Mouse (Mus musculus) adrenal gland, postnatal 0 days (tissue): ENCODE measurements around the gene Olfr972. TPM values are rescaled to one million over a fixed set of nuclear protein-coding genes. Genes with fewer than 3 reads are reported as not detected.

Experiments used
- polyA plus RNA-seq: library from polyadenylated mRNA; unstranded; fragments of >200 nt; fragmentation: Nextera tagmentation; extraction: Ambion mirVana; gene quantifications from 2 replicates; pipeline ENCODE4 v1.2.1, GENCODE M21; 2015

The Olfr972 gene
- not detected in 2 replicates for polyA plus RNA-seq

DNA sequence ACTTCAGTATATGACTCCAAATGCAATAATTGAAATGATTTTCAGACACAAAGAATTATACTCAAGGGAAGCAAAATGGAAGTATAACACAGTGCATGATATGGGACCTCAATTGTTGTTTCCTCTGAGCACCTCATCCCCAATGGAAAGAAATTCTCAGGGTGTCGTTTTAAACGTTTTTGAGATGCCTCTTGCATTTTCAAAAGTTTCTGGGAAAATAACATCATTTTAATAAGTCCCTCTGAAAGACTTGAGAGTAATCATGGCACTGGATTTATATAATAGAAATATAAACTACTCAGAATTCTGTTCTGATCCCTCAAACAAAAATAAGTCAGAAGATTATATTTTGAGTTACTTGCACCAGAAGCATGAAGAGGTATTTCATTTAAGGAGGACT lies at the start of gene Olfr972:
Gene Olfr972 (plus strand): TSS at position 301 of the 400 bp plus-strand sequence.

DNA sequence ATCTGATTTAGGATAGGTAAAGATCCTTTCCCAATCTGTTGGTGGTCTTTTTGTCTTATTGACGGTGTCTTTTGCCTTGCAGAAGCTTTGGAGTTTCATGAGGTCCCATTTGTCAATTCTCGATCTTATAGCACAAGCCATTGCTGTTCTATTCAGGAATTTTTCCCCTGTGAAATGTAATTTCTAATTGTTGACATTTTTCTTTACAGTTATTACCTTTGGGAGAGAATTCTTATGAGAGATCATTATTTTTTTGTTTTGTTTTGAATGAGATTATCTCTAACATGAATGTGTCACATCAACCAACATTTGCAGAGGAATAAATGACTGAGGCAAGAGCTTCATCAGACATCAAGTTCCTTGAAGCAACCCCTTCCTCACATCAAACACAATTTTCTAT lies 29.6 kb upstream of the Olfr972 start, which contains the start of gene Olfr971:
Gene Olfr971 (plus strand): TSS at position 301 of the 400 bp plus-strand sequence.

DNA sequence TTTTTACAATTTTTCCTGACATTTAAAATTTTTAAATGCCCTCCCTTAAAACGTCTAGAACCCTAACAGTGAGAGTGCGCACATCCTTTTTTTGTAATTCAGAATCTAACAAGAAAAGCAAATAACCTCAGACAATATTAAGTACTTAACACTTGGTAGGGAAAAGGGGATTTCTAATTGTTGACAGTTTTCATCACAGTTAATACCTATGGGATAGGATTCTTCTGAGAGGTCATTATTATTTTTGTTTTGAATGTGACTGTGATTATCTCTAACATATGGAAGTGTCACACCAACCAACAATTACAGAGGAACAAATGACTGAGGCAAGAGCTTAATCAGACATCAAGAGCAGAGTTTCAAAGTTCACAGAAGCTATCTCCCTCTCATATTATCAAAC lies 40.8 kb downstream of the Olfr972 start, which contains the start of gene Olfr229:
Gene Olfr229 (plus strand): TSS at position 301 of the 400 bp plus-strand sequence.

Other genes with a start within 250 kb of the Olfr972 start
- not detected in 2 replicates for gene Olfr960, start 245.0 kb upstream of the Olfr972 start, polyA plus RNA-seq
- not detected in 2 replicates for gene Olfr961, start 221.3 kb upstream of the Olfr972 start, polyA plus RNA-seq
- not detected in 2 replicates for gene Olfr963, start 199.2 kb upstream of the Olfr972 start, polyA plus RNA-seq
- not detected in 2 replicates for gene Olfr149, start 159.3 kb upstream of the Olfr972 start, polyA plus RNA-seq
- gene Olfr965, start 155.1 kb upstream of the Olfr972 start, polyA plus RNA-seq: not detected in 2 replicates
- not detected in 2 replicates for gene Olfr150, start 135.4 kb upstream of the Olfr972 start, polyA plus RNA-seq
- gene Olfr967, start 120.2 kb upstream of the Olfr972 start, polyA plus RNA-seq: not detected in 2 replicates
- not detected in 2 replicates for gene Olfr968, start 83.2 kb upstream of the Olfr972 start, polyA plus RNA-seq
- gene Olfr969, start 75.5 kb upstream of the Olfr972 start, polyA plus RNA-seq: not detected in 2 replicates
- gene Olfr970, start 57.6 kb upstream of the Olfr972 start, polyA plus RNA-seq: not detected in 2 replicates
- not detected in 2 replicates for gene Olfr971, start 29.5 kb upstream of the Olfr972 start, polyA plus RNA-seq
- gene Olfr229, start 40.9 kb downstream of the Olfr972 start, polyA plus RNA-seq: not detected in 2 replicates
- not detected in 2 replicates for gene Olfr974, start 71.1 kb downstream of the Olfr972 start, polyA plus RNA-seq
- gene Olfr975, start 85.6 kb downstream of the Olfr972 start, polyA plus RNA-seq: not detected in 2 replicates
- not detected in 2 replicates for gene Olfr976, start 94.7 kb downstream of the Olfr972 start, polyA plus RNA-seq
- not detected in 2 replicates for gene Olfr978, start 125.7 kb downstream of the Olfr972 start, polyA plus RNA-seq
- gene Olfr979, start 137.0 kb downstream of the Olfr972 start, polyA plus RNA-seq: not detected in 2 replicates
- gene Olfr980, start 143.2 kb downstream of the Olfr972 start, polyA plus RNA-seq: not detected in 2 replicates
- gene Olfr981, start 155.0 kb downstream of the Olfr972 start, polyA plus RNA-seq: not detected in 2 replicates
- not detected in 2 replicates for gene Olfr982, start 207.4 kb downstream of the Olfr972 start, polyA plus RNA-seq
- gene Olfr983, start 227.2 kb downstream of the Olfr972 start, polyA plus RNA-seq: not detected in 2 replicates
- gene Olfr984, start 247.8 kb downstream of the Olfr972 start, polyA plus RNA-seq: not detected in 2 replicates